Mouse (Mus musculus) thymus, postnatal 0 days (tissue): Measurements from ENCODE around the gene Mecom. TPM values are rescaled to one million over a fixed set of nuclear protein-coding genes. Genes with fewer than 3 reads are reported as not detected.

ENCODE experiments used
- DNase-seq: peaks from one replicate; pipeline ENCODE4 v3.0.0-alpha.2; 2015; ENCODE audit warnings: low spot score
- polyA plus RNA-seq: library from polyadenylated mRNA; unstranded; fragments of >200 nt; fragmentation: Nextera tagmentation; extraction: Ambion mirVana; gene quantifications from 2 replicates; pipeline ENCODE4 v1.2.1, GENCODE M21; 2015

The Mecom gene
- polyA plus RNA-seq, 1 experiment from 2014 or later = 1.1 TPM

- DNase-seq = no peak
These were observed 567.3 kb downstream of the Mecom start for GRCm38 (mm10) chr3:29980531-29980930.

- DNase-seq = no peak
These were observed 571.2 kb downstream of the Mecom start for GRCm38 (mm10) chr3:29976580-29976979.

- no peak for DNase-seq
These were observed 579.3 kb downstream of the Mecom start for GRCm38 (mm10) chr3:29968433-29968949.

- no peak for DNase-seq
These were observed 583.9 kb downstream of the Mecom start for GRCm38 (mm10) chr3:29963953-29964352.

- no peak for DNase-seq
These were observed 584.4 kb downstream of the Mecom start for GRCm38 (mm10) chr3:29963447-29963846.

- DNase-seq = no peak
These were observed 588.8 kb downstream of the Mecom start for GRCm38 (mm10) chr3:29959051-29959450.

- DNase-seq = no peak
These were observed 590.2 kb downstream of the Mecom start for GRCm38 (mm10) chr3:29957365-29958236.

GRCm38 (mm10) chr3:29953269-29953668 lies 594.5 kb downstream of the Mecom start:
- DNase-seq = no peak

- DNase-seq = no peak
These were observed 597.0 kb downstream of the Mecom start for GRCm38 (mm10) chr3:29950853-29951252.

GRCm38 (mm10) chr3:29903596-29904308 lies 644.1 kb downstream of the Mecom start:
- DNase-seq = no peak

Other genes starting within 250 kb of the Mecom start
- gene Actrt3, start 51.9 kb upstream of the Mecom start, polyA plus RNA-seq = not detected in 2 replicates
- gene Mynn, start 54.1 kb upstream of the Mecom start, polyA plus RNA-seq = 28.3 TPM in 2 replicates
- 0.09 and 0.12 TPM in 2 replicates for gene Lrriq4, start 96.5 kb upstream of the Mecom start, polyA plus RNA-seq
- gene Lrrc34, start 99.9 kb upstream of the Mecom start, polyA plus RNA-seq = 0.45 and 0.74 TPM in 2 replicates
- gene Lrrc31, start 151.8 kb upstream of the Mecom start, polyA plus RNA-seq = 0.14 and 0.27 TPM in 2 replicates
- gene Samd7, start 198.3 kb upstream of the Mecom start, polyA plus RNA-seq = 0.08 TPM in 1 of 2 replicates, not detected in the other
- gene Sec62, start 244.9 kb upstream of the Mecom start, polyA plus RNA-seq = 120 and 125 TPM in 2 replicates